Mouse (Mus musculus): ENCODE measurements around the gene Cnot1. TPM values are rescaled to one million over a fixed set of nuclear protein-coding genes. Genes with fewer than 3 reads are reported as not detected.
A peak's percentile ranks its signal among the peaks of the same experiment; 100 is the strongest.
"Not testable (repeated sequence)": the region's sequence is repeated elsewhere in the genome, so short reads cannot be mapped to it uniquely, and the experiment has no call there.

The Cnot1 gene
- polyA plus RNA-seq, 1 experiment from 2014 or later = 76.6 TPM

DNA sequence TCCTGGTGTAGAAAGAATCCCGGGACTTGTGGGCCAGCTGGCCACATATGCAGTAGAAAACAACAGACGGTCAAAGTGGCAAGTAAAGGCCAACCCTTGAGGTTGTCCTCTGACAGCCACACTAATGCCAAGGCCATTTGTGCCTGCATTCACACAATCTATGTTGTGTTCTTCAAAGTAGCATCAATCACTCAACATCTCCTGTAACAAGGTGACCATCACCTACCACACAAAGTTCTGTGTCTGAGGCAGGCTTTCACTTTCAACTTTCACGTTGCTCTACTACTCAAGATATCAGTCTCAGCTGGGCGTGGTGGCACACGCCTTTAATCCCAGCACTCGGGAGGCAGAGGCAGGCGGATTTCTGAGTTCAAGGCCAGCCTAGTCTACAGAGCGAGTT lies 5.0 kb downstream of the Cnot1 start:
- Histone ChIP-seq H3K36me3 (ENCODE audit: insufficient read depth, low read length) (peaks cover 8% of the 10 kb centered on the region; the same call in 1 of the 2 replicates), H3K27me3 (ENCODE audit: insufficient read depth, low read length) (no peaks in the 10 kb centered on the region), H3K4me1 (ENCODE audit: insufficient read depth, low read length) (peaks cover 21% of the 10 kb centered on the region), H3K9me3 (ENCODE audit: low read length) (no peaks in the 10 kb centered on the region), H3K9ac (replicated peaks; ENCODE audit: low read length) (no peak overlapping the region), H3K4me3 (ENCODE audit: low read length) (no peak overlapping the region), H3K27ac (ENCODE audit: low read length) (no peak overlapping the region), H3K4me2 (replicated peaks; ENCODE audit: low read depth, low read length) (no peak overlapping the region)
- WGBS = 87% methylated on average over 8 of the region's 8 CpGs
- ATAC-seq (ENCODE audit: low FRiP score, low TSS enrichment) = no peak

DNA sequence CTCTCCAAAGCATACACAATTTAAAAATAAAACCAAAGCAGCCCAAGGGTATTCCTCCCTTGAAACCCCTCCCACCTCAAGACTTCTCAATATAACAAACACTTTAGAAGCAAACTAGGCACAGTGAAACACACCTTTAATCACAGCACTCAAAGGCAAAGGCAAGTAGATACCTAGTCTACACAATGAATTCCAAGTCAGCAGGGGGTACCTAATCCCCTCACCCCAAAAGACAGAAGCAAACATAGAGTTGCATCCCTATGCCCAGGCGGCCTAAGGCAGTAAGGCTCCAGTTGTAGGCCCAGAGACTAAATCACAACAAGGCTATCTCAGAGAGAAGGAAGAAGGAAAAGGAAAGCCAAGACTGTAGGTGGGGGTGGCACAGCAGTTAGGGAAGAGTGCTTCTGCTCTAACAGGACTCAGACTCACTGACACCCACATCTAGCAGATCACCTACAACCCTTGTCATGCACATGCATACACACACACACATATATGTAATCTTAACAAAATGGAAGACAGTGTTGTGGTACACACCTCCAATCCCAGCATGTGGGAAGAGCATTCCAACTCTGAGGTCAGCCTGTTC lies 5.7 kb downstream of the Cnot1 start:
- no peaks in the 10 kb centered on the region for H3K27me3 ChIP-seq (ENCODE audit: insufficient read depth, low read length)
- no peak overlapping the region for H3K4me3 ChIP-seq (ENCODE audit: low read length)
- 84% methylated on average over 1 of the region's 1 CpGs for WGBS
- H3K9me3 ChIP-seq (ENCODE audit: low read length) = no peaks in the 10 kb centered on the region
- no peak overlapping the region for H3K9ac ChIP-seq (replicated peaks; ENCODE audit: low read length)
- no peak overlapping the region for H3K27ac ChIP-seq (ENCODE audit: low read length)
- H3K4me2 ChIP-seq (replicated peaks; ENCODE audit: low read depth, low read length) = no peak overlapping the region
- peaks cover 21% of the 10 kb centered on the region for H3K4me1 ChIP-seq (ENCODE audit: insufficient read depth, low read length)
- no peak for ATAC-seq (ENCODE audit: low FRiP score, low TSS enrichment)
- H3K36me3 ChIP-seq (ENCODE audit: insufficient read depth, low read length) = peaks cover 8% of the 10 kb centered on the region; the same call in 1 of the 2 replicates

DNA sequence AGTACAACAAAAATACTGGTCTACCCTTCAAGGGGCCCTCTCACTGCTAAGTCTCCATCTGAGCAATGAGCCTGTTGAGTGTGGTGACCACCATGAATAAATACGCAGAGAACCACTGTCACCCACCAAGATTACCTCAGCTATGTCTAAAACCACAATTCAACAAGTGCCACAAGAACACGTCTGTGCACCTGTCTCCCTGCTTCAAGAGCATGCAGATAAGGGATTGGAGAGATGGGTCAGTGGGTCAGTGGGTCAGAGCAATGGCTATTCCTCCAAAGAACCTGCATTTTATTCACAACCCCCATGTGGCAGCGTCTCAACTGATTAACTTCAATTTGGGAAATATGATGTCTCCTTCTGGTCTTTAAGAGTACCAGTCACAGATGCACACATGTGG lies 6.9 kb downstream of the Cnot1 start:
- Histone ChIP-seq H3K9ac (replicated peaks; ENCODE audit: low read length) (no peak overlapping the region), H3K4me3 (ENCODE audit: low read length) (no peak overlapping the region), H3K27me3 (ENCODE audit: insufficient read depth, low read length) (no peaks in the 10 kb centered on the region), H3K36me3 (ENCODE audit: insufficient read depth, low read length) (peaks cover 12% of the 10 kb centered on the region; the same call in 1 of the 2 replicates), H3K4me2 (replicated peaks; ENCODE audit: low read depth, low read length) (no peak overlapping the region), H3K9me3 (ENCODE audit: low read length) (no peaks in the 10 kb centered on the region), H3K4me1 (ENCODE audit: insufficient read depth, low read length) (peaks cover 12% of the 10 kb centered on the region), H3K27ac (ENCODE audit: low read length) (no peak overlapping the region)
- no peak for ATAC-seq (ENCODE audit: low FRiP score, low TSS enrichment)
- WGBS = 93% methylated on average over 3 of the region's 3 CpGs

- peaks cover 8% of the 10 kb centered on the region for H3K4me1 ChIP-seq (ENCODE audit: insufficient read depth, low read length)
- H3K27ac ChIP-seq (ENCODE audit: low read length) = no peak overlapping the region
- H3K4me3 ChIP-seq (ENCODE audit: low read length) = no peak overlapping the region
- H3K27me3 ChIP-seq (ENCODE audit: insufficient read depth, low read length) = no peaks in the 10 kb centered on the region
- no peaks in the 10 kb centered on the region for H3K9me3 ChIP-seq (ENCODE audit: low read length)
- no peak overlapping the region for H3K9ac ChIP-seq (replicated peaks; ENCODE audit: low read length)
- H3K36me3 ChIP-seq (ENCODE audit: insufficient read depth, low read length) = peaks cover 12% of the 10 kb centered on the region; the same call in 1 of the 2 replicates
- H3K4me2 ChIP-seq (replicated peaks; ENCODE audit: low read depth, low read length) = no peak overlapping the region
- no peak for ATAC-seq (ENCODE audit: low FRiP score, low TSS enrichment)
- 79% methylated on average over 1 of the region's 1 CpGs for WGBS
These were observed 7.4 kb downstream of the Cnot1 start for GRCm38 (mm10) chr8:95799891-95800290.

- ATAC-seq (ENCODE audit: low FRiP score, low TSS enrichment) = no peak
- WGBS = 92% methylated on average over 6 of the region's 6 CpGs
These were observed 8.1 kb downstream of the Cnot1 start for GRCm38 (mm10) chr8:95799117-95799516.

DNA sequence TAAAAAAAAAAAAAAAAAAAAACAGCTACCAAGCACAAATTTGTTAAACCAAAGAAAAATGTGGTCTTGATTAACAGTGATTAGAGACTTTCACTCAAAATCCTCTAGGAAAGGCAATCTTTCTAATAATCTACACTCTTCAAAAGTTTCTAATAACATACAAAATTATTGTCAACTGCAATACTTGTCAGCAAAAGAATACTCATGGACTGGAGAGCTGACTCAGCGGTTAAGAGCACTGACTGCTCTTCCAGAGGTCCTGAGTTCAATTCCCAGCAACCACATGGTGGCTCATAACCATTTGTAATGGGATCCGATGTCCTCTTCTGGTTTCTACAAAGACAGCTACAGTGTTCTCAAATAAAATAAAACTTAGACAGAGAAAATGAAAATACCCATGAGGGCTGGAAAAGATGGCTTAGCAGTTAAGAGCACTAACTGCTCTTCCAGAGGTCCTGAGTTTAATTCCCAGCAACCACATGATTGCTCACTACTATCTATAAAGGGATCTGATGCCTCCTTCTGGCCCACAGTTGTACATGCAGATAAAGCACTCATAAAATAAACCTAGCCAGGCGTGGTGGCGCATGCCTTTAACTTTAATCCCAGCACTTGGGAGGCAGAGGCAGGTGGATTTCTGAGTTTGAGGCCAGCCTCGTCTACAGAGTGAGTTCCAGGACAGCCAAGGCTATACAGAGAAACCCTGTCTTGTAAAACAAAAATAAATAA lies 11.8 kb downstream of the Cnot1 start:
- ATAC-seq (ENCODE audit: low FRiP score, low TSS enrichment); H3K27ac ChIP-seq (ENCODE audit: low read length); H3K9me3 ChIP-seq (ENCODE audit: low read length); H3K27me3 ChIP-seq (ENCODE audit: insufficient read depth, low read length); H3K4me3 ChIP-seq (ENCODE audit: low read length); H3K36me3 ChIP-seq (ENCODE audit: insufficient read depth, low read length); H3K4me2 ChIP-seq (replicated peaks; ENCODE audit: low read depth, low read length); H3K4me1 ChIP-seq (ENCODE audit: insufficient read depth, low read length); H3K9ac ChIP-seq (replicated peaks; ENCODE audit: low read length): not testable (repeated sequence)
- WGBS = 96% methylated on average over 5 of the region's 5 CpGs

More at GRCm38 (mm10) chr8:95799117-95799516, 8.1 kb downstream of the Cnot1 start:
- Histone ChIP-seq H3K4me3 (ENCODE audit: low read length) (no peak overlapping the region), H3K27ac (ENCODE audit: low read length) (no peak overlapping the region), H3K27me3 (ENCODE audit: insufficient read depth, low read length) (no peaks in the 10 kb centered on the region), H3K4me2 (replicated peaks; ENCODE audit: low read depth, low read length) (no peak overlapping the region), H3K36me3 (ENCODE audit: insufficient read depth, low read length) (0 out of 2 replicates have a peak, but pooled peaks cover 12% of the 10 kb centered on the region), H3K4me1 (ENCODE audit: insufficient read depth, low read length) (0 out of 2 replicates have a peak, but pooled peaks cover 4% of the 10 kb centered on the region), H3K9me3 (ENCODE audit: low read length) (no peaks in the 10 kb centered on the region), H3K9ac (replicated peaks; ENCODE audit: low read length) (no peak overlapping the region)

- Histone ChIP-seq H3K4me1 (ENCODE audit: insufficient read depth, low read length) (no peaks in the 10 kb centered on the region), H3K4me3 (ENCODE audit: low read length) (no peak overlapping the region), H3K4me2 (replicated peaks; ENCODE audit: low read depth, low read length) (no peak overlapping the region), H3K36me3 (ENCODE audit: insufficient read depth, low read length) (peaks cover 47% of the 10 kb centered on the region), H3K27me3 (ENCODE audit: insufficient read depth, low read length) (no peaks in the 10 kb centered on the region), H3K27ac (ENCODE audit: low read length) (no peak overlapping the region), H3K9me3 (ENCODE audit: low read length) (no peaks in the 10 kb centered on the region), H3K9ac (replicated peaks; ENCODE audit: low read length) (no peak overlapping the region)
- WGBS = 96% methylated on average over 3 of the region's 4 CpGs
- no peak for ATAC-seq (ENCODE audit: low FRiP score, low TSS enrichment)
These were observed 21.7 kb downstream of the Cnot1 start for GRCm38 (mm10) chr8:95785591-95785990.

DNA sequence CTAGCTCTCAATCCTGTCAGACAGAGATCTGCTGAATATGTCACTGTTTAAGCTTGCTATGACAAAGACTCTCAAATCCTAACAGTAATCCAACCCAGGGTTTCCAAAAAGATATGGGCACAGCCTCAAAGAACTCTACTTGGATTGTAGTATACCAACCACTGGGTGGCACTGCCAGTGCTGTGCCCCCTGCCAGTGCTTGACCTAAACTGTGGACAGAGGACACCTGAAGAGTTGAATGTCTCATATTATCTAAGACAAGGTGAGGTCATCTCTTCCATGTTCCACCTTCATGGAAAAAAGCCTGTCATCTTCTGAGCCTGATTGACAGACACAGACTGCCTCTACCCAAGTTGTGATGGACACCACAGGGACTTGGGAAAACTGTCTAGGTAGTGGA lies 24.6 kb downstream of the Cnot1 start:
- Histone ChIP-seq H3K27ac (ENCODE audit: low read length) (no peak overlapping the region), H3K27me3 (ENCODE audit: insufficient read depth, low read length) (no peaks in the 10 kb centered on the region), H3K9me3 (ENCODE audit: low read length) (peaks cover 8% of the 10 kb centered on the region; the same call in 1 of the 2 replicates), H3K4me1 (ENCODE audit: insufficient read depth, low read length) (no peaks in the 10 kb centered on the region), H3K9ac (replicated peaks; ENCODE audit: low read length) (no peak overlapping the region), H3K36me3 (ENCODE audit: insufficient read depth, low read length) (peaks cover 50% of the 10 kb centered on the region), H3K4me3 (ENCODE audit: low read length) (no peak overlapping the region), H3K4me2 (replicated peaks; ENCODE audit: low read depth, low read length) (no peak overlapping the region)
- ATAC-seq (ENCODE audit: low FRiP score, low TSS enrichment) = no peak

DNA sequence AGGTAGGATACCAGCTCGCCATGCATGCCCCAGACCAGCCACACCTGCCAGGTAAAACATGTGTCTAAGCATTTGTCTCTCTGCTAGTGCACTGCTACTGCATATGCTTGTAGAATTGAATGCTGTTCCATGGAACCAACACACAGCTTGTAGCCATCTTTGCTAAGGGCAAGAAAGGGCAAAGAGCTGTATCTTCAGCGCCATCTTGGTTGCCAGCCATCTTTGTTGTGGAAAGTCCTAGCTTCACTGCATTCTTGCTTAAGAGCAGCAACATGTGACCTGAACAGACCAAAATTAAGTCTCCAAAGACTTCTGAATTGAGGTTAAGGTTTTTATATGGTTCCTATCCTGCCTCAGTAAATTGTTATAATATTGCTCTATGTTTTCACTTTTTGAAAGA lies 25.5 kb downstream of the Cnot1 start:
- no peak overlapping the region for H3K4me2 ChIP-seq (replicated peaks; ENCODE audit: low read depth, low read length)
- H3K9ac ChIP-seq (replicated peaks; ENCODE audit: low read length) = no peak overlapping the region
- H3K4me3 ChIP-seq (ENCODE audit: low read length) = no peak overlapping the region
- peaks cover 8% of the 10 kb centered on the region; the same call in 1 of the 2 replicates for H3K9me3 ChIP-seq (ENCODE audit: low read length)
- H3K4me1 ChIP-seq (ENCODE audit: insufficient read depth, low read length) = no peaks in the 10 kb centered on the region
- no peak for ATAC-seq (ENCODE audit: low FRiP score, low TSS enrichment)
- no peak overlapping the region for H3K27ac ChIP-seq (ENCODE audit: low read length)
- peaks cover 43% of the 10 kb centered on the region for H3K36me3 ChIP-seq (ENCODE audit: insufficient read depth, low read length)
- no peaks in the 10 kb centered on the region for H3K27me3 ChIP-seq (ENCODE audit: insufficient read depth, low read length)
- 97% methylated on average over 2 of the region's 2 CpGs for WGBS

DNA sequence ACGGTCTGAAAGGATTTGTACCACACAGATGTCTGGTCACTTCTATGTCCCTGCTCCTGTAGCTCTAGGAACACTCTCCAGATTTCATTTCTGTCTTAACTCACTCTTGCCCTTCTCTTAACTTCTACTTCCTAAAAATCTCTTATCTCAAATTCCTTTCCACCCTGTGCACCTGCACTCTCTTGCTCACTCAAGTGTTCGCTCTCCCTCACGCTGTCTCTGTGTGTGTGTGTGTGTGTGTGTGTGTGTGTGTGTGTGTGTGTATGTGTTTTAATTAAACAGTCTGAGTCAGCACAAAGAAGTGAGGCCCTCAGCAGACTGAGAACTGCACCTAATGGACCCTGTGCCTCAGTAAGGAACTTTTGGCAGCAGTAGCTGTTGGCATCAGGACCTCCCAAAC lies 26.2 kb downstream of the Cnot1 start:
- peaks cover 8% of the 10 kb centered on the region; the same call in 1 of the 2 replicates for H3K9me3 ChIP-seq (ENCODE audit: low read length)
- H3K4me1 ChIP-seq (ENCODE audit: insufficient read depth, low read length) = no peaks in the 10 kb centered on the region
- H3K4me2 ChIP-seq (replicated peaks; ENCODE audit: low read depth, low read length) = no peak overlapping the region
- H3K27me3 ChIP-seq (ENCODE audit: insufficient read depth, low read length) = no peaks in the 10 kb centered on the region
- no peak overlapping the region for H3K27ac ChIP-seq (ENCODE audit: low read length)
- no peak overlapping the region for H3K4me3 ChIP-seq (ENCODE audit: low read length)
- 0 out of 2 replicates have a peak, but pooled peaks have one; percentile 19 for ATAC-seq (ENCODE audit: low FRiP score, low TSS enrichment)
- H3K9ac ChIP-seq (replicated peaks; ENCODE audit: low read length) = no peak overlapping the region
- 72% methylated on average over 3 of the region's 3 CpGs for WGBS
- peaks cover 41% of the 10 kb centered on the region for H3K36me3 ChIP-seq (ENCODE audit: insufficient read depth, low read length)
